Mouse (Mus musculus): Measurements from ENCODE around the gene Olfr692. TPM values are rescaled to one million over a fixed set of nuclear protein-coding genes. Genes with fewer than 3 reads are reported as not detected.
"Not testable (repeated sequence)": the region's sequence is repeated elsewhere in the genome, so short reads cannot be mapped to it uniquely, and the experiment has no call there.

Olfr692 gene
- total RNA-seq (2021), result not detected

- no peak for DNase-seq (ENCODE audit: extremely low spot score in 1 of 2, low spot score in 1 of 2)
Observed at GRCm38 (mm10) chr7:105367930-105368329, at the start of gene Olfr692. TSS of gene Olfr692 (plus strand) at chr7:105368230.

- DNase-seq (ENCODE audit: extremely low spot score in 1 of 2, low spot score in 1 of 2), result no peak
Observed at GRCm38 (mm10) chr7:105325302-105325701, 42.7 kb upstream of the Olfr692 start.

GRCm38 (mm10) chr7:105334004-105334403, 34.0 kb upstream of the Olfr692 start, which contains the start of gene Olfr690:
TSS of gene Olfr690 (minus strand) at chr7:105334104.
- DNase-seq (ENCODE audit: extremely low spot score in 1 of 2, low spot score in 1 of 2), result no peak

GRCm38 (mm10) chr7:105342170-105342569, 25.9 kb upstream of the Olfr692 start, which contains the start of gene Olfr691:
TSS of gene Olfr691 (minus strand) at chr7:105342270.
- DNase-seq (ENCODE audit: extremely low spot score in 1 of 2, low spot score in 1 of 2), result no peak

GRCm38 (mm10) chr7:105342752-105343151, 25.3 kb upstream of the Olfr692 start:
- DNase-seq (ENCODE audit: extremely low spot score in 1 of 2, low spot score in 1 of 2), result no peak

- DNase-seq (ENCODE audit: extremely low spot score in 1 of 2, low spot score in 1 of 2), result not testable (repeated sequence)
Observed at GRCm38 (mm10) chr7:105356064-105356463, 12.0 kb upstream of the Olfr692 start.

GRCm38 (mm10) chr7:105356487-105356886, 11.5 kb upstream of the Olfr692 start:
- DNase-seq (ENCODE audit: extremely low spot score in 1 of 2, low spot score in 1 of 2), result not testable (repeated sequence)

- no peak for DNase-seq (ENCODE audit: extremely low spot score in 1 of 2, low spot score in 1 of 2)
Observed at GRCm38 (mm10) chr7:105361713-105362112, 6.3 kb upstream of the Olfr692 start.

- no peak for DNase-seq (ENCODE audit: extremely low spot score in 1 of 2, low spot score in 1 of 2)
Observed at GRCm38 (mm10) chr7:105367268-105367667, 762 bp upstream of the Olfr692 start.

GRCm38 (mm10) chr7:105368521-105368920, 491 bp downstream of the Olfr692 start:
- DNase-seq (ENCODE audit: extremely low spot score in 1 of 2, low spot score in 1 of 2), result no peak

- DNase-seq (ENCODE audit: extremely low spot score in 1 of 2, low spot score in 1 of 2), result no peak
Observed at GRCm38 (mm10) chr7:105372912-105373311, 4.9 kb downstream of the Olfr692 start.

GRCm38 (mm10) chr7:105373509-105373908, 5.5 kb downstream of the Olfr692 start:
- DNase-seq (ENCODE audit: extremely low spot score in 1 of 2, low spot score in 1 of 2), result no peak

GRCm38 (mm10) chr7:105373976-105374375, 5.9 kb downstream of the Olfr692 start:
- no peak for DNase-seq (ENCODE audit: extremely low spot score in 1 of 2, low spot score in 1 of 2)

- no peak for DNase-seq (ENCODE audit: extremely low spot score in 1 of 2, low spot score in 1 of 2)
Observed at GRCm38 (mm10) chr7:105374866-105375265, 6.8 kb downstream of the Olfr692 start, which contains the start of gene Gm5901. TSS of gene Gm5901 (plus strand) at chr7:105375038.

- DNase-seq (ENCODE audit: extremely low spot score in 1 of 2, low spot score in 1 of 2), result no peak
Observed at GRCm38 (mm10) chr7:105380329-105380728, 12.3 kb downstream of the Olfr692 start.

GRCm38 (mm10) chr7:105387696-105388095, 19.7 kb downstream of the Olfr692 start:
- no peak for DNase-seq (ENCODE audit: extremely low spot score in 1 of 2, low spot score in 1 of 2)

GRCm38 (mm10) chr7:105390236-105390635, 22.2 kb downstream of the Olfr692 start:
- no peak for DNase-seq (ENCODE audit: extremely low spot score in 1 of 2, low spot score in 1 of 2)

- DNase-seq (ENCODE audit: extremely low spot score in 1 of 2, low spot score in 1 of 2), result no peak
Observed at GRCm38 (mm10) chr7:105394606-105395005, 26.6 kb downstream of the Olfr692 start.

GRCm38 (mm10) chr7:105395131-105395820, 27.2 kb downstream of the Olfr692 start:
- DNase-seq (ENCODE audit: extremely low spot score in 1 of 2, low spot score in 1 of 2), result no peak

GRCm38 (mm10) chr7:105396126-105396525, 28.1 kb downstream of the Olfr692 start:
- no peak for DNase-seq (ENCODE audit: extremely low spot score in 1 of 2, low spot score in 1 of 2)

GRCm38 (mm10) chr7:105399058-105399934, 31.3 kb downstream of the Olfr692 start:
- no peak for DNase-seq (ENCODE audit: extremely low spot score in 1 of 2, low spot score in 1 of 2)

Measured in layer of hippocampus, postnatal 25 days (tissue).